Mouse (Mus musculus) forebrain, embryonic 11.5 days (tissue): Measurements from ENCODE around the gene Hhex. TPM values are rescaled to one million over a fixed set of nuclear protein-coding genes. Genes with fewer than 3 reads are reported as not detected.

Source experiments
- ATAC-seq: fragments of 200-750 bp; cut with Nextera tagmentation; replicated peaks from 2 replicates; pipeline ENCODE4 v1.8.0; 2017; ENCODE audit warnings: moderate TSS enrichment; ENCODE audit not compliant: low FRiP score
- DNase-seq: peaks from one replicate; pipeline ENCODE4 v3.0.0-alpha.2; 2017; ENCODE audit warnings: low spot score
- H3K27ac ChIP-seq: fragments of 300-500 bp; sonication (generic); 2 replicates; pipeline ENCODE4 v1.5.1; 2014; ENCODE audit warnings: low read depth, low read length
- H3K27me3 ChIP-seq: fragments of 300-500 bp; sonication (generic); 2 replicates; pipeline ENCODE4 v1.6.1; 2014; ENCODE audit warnings: mild to moderate bottlenecking, low read length, mixed read lengths; ENCODE audit not compliant: control insufficient read depth, insufficient read depth
- H3K36me3 ChIP-seq: fragments of 300-500 bp; sonication (generic); 2 replicates; pipeline ENCODE4 v1.6.1; 2014; ENCODE audit warnings: mild to moderate bottlenecking, low read length, moderate library complexity, mixed read lengths; ENCODE audit not compliant: control insufficient read depth, insufficient read depth
- H3K4me1 ChIP-seq: fragments of 300-500 bp; sonication (generic); replicated peaks from 2 replicates; pipeline ENCODE4 v1.6.1; 2014; ENCODE audit warnings: low read length, mixed read lengths; ENCODE audit not compliant: control insufficient read depth, insufficient read depth
- H3K4me2 ChIP-seq: fragments of 300-500 bp; sonication (generic); 2 replicates; pipeline ENCODE4 v1.6.1; 2014; ENCODE audit warnings: low read depth, mild to moderate bottlenecking, low read length, moderate library complexity, mixed read lengths; ENCODE audit not compliant: severe bottlenecking
- H3K4me3 ChIP-seq: fragments of 300-500 bp; sonication (generic); 2 replicates; pipeline ENCODE4 v1.5.1; 2014; ENCODE audit warnings: low read depth, low read length
- H3K9ac ChIP-seq: fragments of 300-500 bp; sonication (generic); 2 replicates; pipeline ENCODE4 v1.6.1; 2014; ENCODE audit warnings: low read length
- H3K9me3 ChIP-seq: fragments of 300-500 bp; sonication (generic); 2 replicates; pipeline ENCODE4 v1.6.1; 2016; ENCODE audit warnings: low read length, mixed read lengths; ENCODE audit not compliant: control insufficient read depth
- whole genome bisulfite sequencing: fragments of 180-500 bp; shearing (Covaris S2); extraction: QIAGEN DNeasy Blood & Tissue Kit; methylation state at CpG from one replicate; pipeline ENCODE4 v1.1.7; 2014; 5-methylcytosine and 5-hydroxymethylcytosine counted together
- polyA plus RNA-seq: library from polyadenylated mRNA; unstranded; fragments of >200 nt; fragmentation: Nextera tagmentation; extraction: Ambion mirVana; gene quantifications from 2 replicates; pipeline ENCODE4 v1.2.1, GENCODE M21; 2014

The Hhex gene
- 4.5 and 5.1 TPM in 2 replicates for polyA plus RNA-seq

GRCm38 (mm10) chr19:37434263-37434951, at the start of gene Hhex:
Gene Hhex, plus strand, starts transcription at chr19:37434810.
- ATAC-seq (peak; percentile 65), DNase-seq (peak; percentile 80)
- no peaks in the 10 kb centered on the region for H3K9me3 ChIP-seq
- no peak within 1 kb of the TSS; the same call in 1 of the 2 replicates for H3K9ac ChIP-seq
- H3K27me3 ChIP-seq, result peaks cover 72% of the 10 kb centered on the region
- H3K4me2 ChIP-seq, result peak within 1 kb of the TSS; percentile 51
- H3K4me1 ChIP-seq, result peaks cover 9% of the 10 kb centered on the region
- peak within 1 kb of the TSS; percentile 33 for H3K4me3 ChIP-seq
- H3K27ac ChIP-seq, result peak within 1 kb of the TSS; percentile 25
- under 1% methylated on average over 78 of the region's 79 CpGs for WGBS
- no peaks in the 10 kb centered on the region for H3K36me3 ChIP-seq

- H3K27ac ChIP-seq, result no peak overlapping the region
- H3K36me3 ChIP-seq, result peaks cover 7% of the 10 kb centered on the region
- DNase-seq, result no peak
- no peaks in the 10 kb centered on the region for H3K9me3 ChIP-seq
- no peaks in the 10 kb centered on the region for H3K27me3 ChIP-seq
- H3K4me3 ChIP-seq, result no peak overlapping the region
- no peaks in the 10 kb centered on the region for H3K4me1 ChIP-seq
- no peak overlapping the region for H3K4me2 ChIP-seq
- WGBS, result 85% methylated on average over 3 of the region's 3 CpGs
- ATAC-seq, result no peak
- H3K9ac ChIP-seq, result no peak overlapping the region
Measured at GRCm38 (mm10) chr19:37386126-37386525, 48.5 kb upstream of the Hhex start.

- H3K4me2 ChIP-seq, result no peak overlapping the region
- no peak overlapping the region for H3K27ac ChIP-seq
- no peaks in the 10 kb centered on the region for H3K9me3 ChIP-seq
- no peak overlapping the region for H3K9ac ChIP-seq
- ATAC-seq, result no peak
- H3K36me3 ChIP-seq, result peaks cover 17% of the 10 kb centered on the region
- no peak for DNase-seq
- H3K4me1 ChIP-seq, result no peaks in the 10 kb centered on the region
- 96% methylated on average over 3 of the region's 3 CpGs for WGBS
- no peak overlapping the region for H3K4me3 ChIP-seq
- H3K27me3 ChIP-seq, result no peaks in the 10 kb centered on the region
Measured at GRCm38 (mm10) chr19:37391869-37392268, 42.7 kb upstream of the Hhex start.

- no peak overlapping the region for H3K4me3 ChIP-seq
- no peak overlapping the region for H3K4me2 ChIP-seq
- 97% methylated on average over 3 of the region's 3 CpGs for WGBS
- DNase-seq (no peak), ATAC-seq (no peak)
- no peak overlapping the region for H3K9ac ChIP-seq
- H3K4me1 ChIP-seq, result no peaks in the 10 kb centered on the region
- H3K36me3 ChIP-seq, result peaks cover 20% of the 10 kb centered on the region
- H3K27me3 ChIP-seq, result no peaks in the 10 kb centered on the region
- no peak overlapping the region for H3K27ac ChIP-seq
- no peaks in the 10 kb centered on the region for H3K9me3 ChIP-seq
Measured at GRCm38 (mm10) chr19:37396279-37396678, 38.3 kb upstream of the Hhex start.

- Histone ChIP-seq H3K27me3 (no peaks in the 10 kb centered on the region), H3K36me3 (peaks cover 12% of the 10 kb centered on the region), H3K27ac (no peak overlapping the region), H3K9ac (no peak overlapping the region), H3K4me1 (no peaks in the 10 kb centered on the region), H3K4me3 (no peak overlapping the region), H3K9me3 (no peaks in the 10 kb centered on the region), H3K4me2 (no peak overlapping the region)
- WGBS, result 84% methylated on average over 6 of the region's 6 CpGs
- DNase-seq (no peak), ATAC-seq (no peak)
Measured at GRCm38 (mm10) chr19:37400936-37401335, 33.7 kb upstream of the Hhex start.

GRCm38 (mm10) chr19:37418294-37418693, 16.3 kb upstream of the Hhex start:
- Histone ChIP-seq H3K36me3 (peaks cover 26% of the 10 kb centered on the region), H3K4me1 (no peaks in the 10 kb centered on the region), H3K9ac (no peak overlapping the region), H3K4me2 (no peak overlapping the region), H3K4me3 (no peak overlapping the region), H3K9me3 (no peaks in the 10 kb centered on the region), H3K27me3 (no peaks in the 10 kb centered on the region), H3K27ac (no peak overlapping the region)
- DNase-seq, result no peak
- WGBS, result 93% methylated on average over 4 of the region's 4 CpGs
- ATAC-seq, result no peak

GRCm38 (mm10) chr19:37419613-37420012, 15.0 kb upstream of the Hhex start:
- Histone ChIP-seq H3K36me3 (peaks cover 21% of the 10 kb centered on the region), H3K9me3 (no peaks in the 10 kb centered on the region), H3K27ac (no peak overlapping the region), H3K27me3 (no peaks in the 10 kb centered on the region), H3K9ac (no peak overlapping the region), H3K4me3 (no peak overlapping the region), H3K4me1 (no peaks in the 10 kb centered on the region), H3K4me2 (no peak overlapping the region)
- DNase-seq, result peak; percentile 67
- ATAC-seq, result no peak
- WGBS, result 56% methylated on average over 3 of the region's 3 CpGs

GRCm38 (mm10) chr19:37428589-37428988, 6.0 kb upstream of the Hhex start:
- DNase-seq (no peak), ATAC-seq (no peak)
- Histone ChIP-seq H3K36me3 (no peaks in the 10 kb centered on the region), H3K9me3 (no peaks in the 10 kb centered on the region), H3K27ac (no peak overlapping the region), H3K4me3 (no peak overlapping the region), H3K9ac (no peak overlapping the region), H3K27me3 (peaks cover 21% of the 10 kb centered on the region), H3K4me1 (no peaks in the 10 kb centered on the region), H3K4me2 (no peak overlapping the region)
- 80% methylated on average over 5 of the region's 5 CpGs for WGBS

- Histone ChIP-seq H3K9me3 (no peaks in the 10 kb centered on the region), H3K4me1 (peaks cover 9% of the 10 kb centered on the region), H3K4me3 (no peak overlapping the region), H3K36me3 (no peaks in the 10 kb centered on the region), H3K9ac (no peak overlapping the region), H3K27ac (no peak overlapping the region), H3K4me2 (no peak overlapping the region), H3K27me3 (peaks cover 47% of the 10 kb centered on the region)
- WGBS, result 92% methylated on average over 11 of the region's 11 CpGs
- ATAC-seq (no peak), DNase-seq (no peak)
Measured at GRCm38 (mm10) chr19:37431139-37431756, 3.4 kb upstream of the Hhex start.
